Mouse (Mus musculus) intestine, postnatal 0 days (tissue): ENCODE measurements around the gene Aqr. TPM values are rescaled to one million over a fixed set of nuclear protein-coding genes. Genes with fewer than 3 reads are reported as not detected.

Experiments
- ATAC-seq: fragments of 200-750 bp; cut with Nextera tagmentation; 2 replicates; pipeline ENCODE4 v1.8.0; 2017; ENCODE audit warnings: mild to moderate bottlenecking, moderate TSS enrichment, moderate library complexity
- H3K27ac ChIP-seq: fragments of 300-500 bp; sonication (generic); 2 replicates; pipeline ENCODE4 v1.5.1; 2014; ENCODE audit warnings: mild to moderate bottlenecking, low read depth, low read length, moderate library complexity
- H3K27me3 ChIP-seq: fragments of 300-500 bp; sonication (generic); replicated peaks from 2 replicates; pipeline ENCODE4 v1.6.1; 2014; ENCODE audit warnings: low read length, mixed read lengths; ENCODE audit not compliant: control insufficient read depth, insufficient read depth
- H3K36me3 ChIP-seq: fragments of 300-500 bp; sonication (generic); 2 replicates; pipeline ENCODE4 v1.6.1; 2014; ENCODE audit warnings: mild to moderate bottlenecking, moderate library complexity; ENCODE audit not compliant: control insufficient read depth, insufficient read depth
- H3K4me1 ChIP-seq: fragments of 300-500 bp; sonication (generic); replicated peaks from 2 replicates; pipeline ENCODE4 v1.6.1; 2014; ENCODE audit warnings: antibody characterized with exemption, low read length, mixed read lengths; ENCODE audit not compliant: control insufficient read depth, insufficient read depth
- H3K4me2 ChIP-seq: fragments of 300-500 bp; sonication (generic); replicated peaks from 2 replicates; pipeline ENCODE4 v1.6.1; 2014; ENCODE audit warnings: low read depth, mild to moderate bottlenecking, moderate library complexity
- H3K4me3 ChIP-seq: fragments of 300-500 bp; sonication (generic); 2 replicates; pipeline ENCODE4 v1.5.1; 2014; ENCODE audit warnings: low read depth, low read length
- H3K9ac ChIP-seq: fragments of 300-500 bp; sonication (generic); 2 replicates; pipeline ENCODE4 v1.6.1; 2014; ENCODE audit warnings: mild to moderate bottlenecking, low read depth, low read length
- H3K9me3 ChIP-seq: fragments of 300-500 bp; sonication (generic); 2 replicates; pipeline ENCODE4 v1.6.1; 2016; ENCODE audit warnings: mixed run types; ENCODE audit not compliant: control insufficient read depth
- CTCF ChIP-seq: sonication (generic); IDR thresholded peaks from 2 replicates; pipeline ENCODE4 v1.5.1; 2016; ENCODE audit warnings: low read depth, mild to moderate bottlenecking, control low read depth, antibody characterized with exemption, moderate library complexity
- WGBS: fragments of 180-500 bp; shearing (Covaris S2); extraction: QIAGEN DNeasy Blood & Tissue Kit; methylation state at CpG from one replicate; pipeline ENCODE4 v1.1.7; 2014; 5-methylcytosine and 5-hydroxymethylcytosine counted together
- polyA plus RNA-seq: library from polyadenylated mRNA; unstranded; fragments of >200 nt; fragmentation: Nextera tagmentation; extraction: Ambion mirVana; gene quantifications from 2 replicates; pipeline ENCODE4 v1.2.1, GENCODE M21; 2015

Gene Aqr
- polyA plus RNA-seq, 1 experiment from 2014 or later = 26.7 TPM

DNA sequence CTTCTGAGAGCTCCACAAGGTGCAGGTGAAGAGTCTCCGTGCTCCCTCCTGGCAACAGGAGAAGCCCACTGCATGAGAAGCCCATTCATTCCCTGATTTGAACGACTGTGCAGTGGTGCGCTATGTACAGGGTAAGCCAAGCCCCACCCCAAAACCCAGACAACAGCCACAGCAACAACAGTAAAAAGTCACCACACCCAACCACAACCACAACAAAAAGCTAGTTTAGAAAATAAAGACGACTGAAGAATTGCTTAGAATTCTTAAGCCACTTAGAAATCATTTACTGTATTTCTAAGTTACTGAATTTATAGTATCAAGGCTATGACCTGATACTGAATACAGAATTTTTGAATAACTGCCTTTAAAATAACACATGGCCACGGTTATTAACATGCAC lies 41.9 kb downstream of the Aqr start:
- H3K4me3 ChIP-seq = no peak overlapping the region
- no peaks in the 10 kb centered on the region for H3K4me1 ChIP-seq
- no peak overlapping the region for H3K9ac ChIP-seq
- no peak overlapping the region for H3K4me2 ChIP-seq
- ATAC-seq = no peak
- no peaks in the 10 kb centered on the region for H3K9me3 ChIP-seq
- no peaks in the 10 kb centered on the region for H3K27me3 ChIP-seq
- no peak for TF ChIP-seq CTCF
- peaks cover 65% of the 10 kb centered on the region for H3K36me3 ChIP-seq
- H3K27ac ChIP-seq = no peak overlapping the region
- 92% methylated on average over 5 of the region's 5 CpGs for WGBS

DNA sequence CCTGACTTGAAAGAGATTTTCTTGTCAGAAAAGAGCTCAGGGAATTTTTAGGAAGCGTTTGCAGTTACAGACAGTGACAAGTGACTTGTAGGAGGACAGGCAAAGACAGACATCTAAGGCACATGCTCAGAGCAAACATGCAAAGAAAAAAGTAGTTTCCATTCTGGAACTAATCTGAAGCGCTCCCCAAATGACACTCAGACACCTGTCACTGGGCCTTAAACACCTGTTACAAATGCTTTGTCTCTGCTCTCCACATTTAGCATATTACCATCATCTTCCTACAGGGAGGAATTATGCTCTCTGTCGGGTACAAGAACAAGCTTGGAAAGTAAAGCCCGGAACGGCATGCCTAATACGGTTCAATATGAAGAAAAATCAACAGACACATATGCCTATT lies 43.0 kb downstream of the Aqr start:
- H3K27me3 ChIP-seq = no peaks in the 10 kb centered on the region
- WGBS = 96% methylated on average over 6 of the region's 6 CpGs
- H3K36me3 ChIP-seq = peaks cover 66% of the 10 kb centered on the region
- H3K4me2 ChIP-seq = no peak overlapping the region
- no peak overlapping the region for H3K4me3 ChIP-seq
- H3K4me1 ChIP-seq = no peaks in the 10 kb centered on the region
- ATAC-seq = no peak
- H3K27ac ChIP-seq = no peak overlapping the region
- H3K9me3 ChIP-seq = no peaks in the 10 kb centered on the region
- no peak for TF ChIP-seq CTCF
- H3K9ac ChIP-seq = no peak overlapping the region

DNA sequence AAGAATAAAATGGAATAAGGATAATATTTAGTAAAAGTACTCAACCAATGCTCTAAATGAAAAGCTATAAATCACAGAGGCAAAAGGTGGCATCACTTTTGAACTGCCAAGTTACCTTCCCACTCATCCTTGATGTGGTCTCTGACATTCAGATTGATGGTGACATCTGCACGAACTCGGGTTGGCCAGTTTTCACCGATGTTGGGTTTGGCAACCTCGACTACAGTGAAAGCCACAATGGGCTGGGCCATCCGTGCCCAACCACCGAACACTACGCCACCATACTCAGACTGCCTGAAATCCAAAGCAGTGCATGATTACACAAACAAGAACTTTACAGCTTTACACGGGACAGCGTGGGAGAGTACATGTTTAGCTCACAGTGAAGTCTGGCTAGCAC lies 50.1 kb downstream of the Aqr start:
- no peaks in the 10 kb centered on the region for H3K27me3 ChIP-seq
- no peaks in the 10 kb centered on the region for H3K4me1 ChIP-seq
- no peak overlapping the region for H3K27ac ChIP-seq
- no peak overlapping the region for H3K4me3 ChIP-seq
- peaks cover 78% of the 10 kb centered on the region for H3K36me3 ChIP-seq
- H3K9ac ChIP-seq = no peak overlapping the region
- ATAC-seq = no peak
- H3K4me2 ChIP-seq = no peak overlapping the region
- H3K9me3 ChIP-seq = no peaks in the 10 kb centered on the region
- 94% methylated on average over 9 of the region's 9 CpGs for WGBS
- no peak for TF ChIP-seq CTCF

DNA sequence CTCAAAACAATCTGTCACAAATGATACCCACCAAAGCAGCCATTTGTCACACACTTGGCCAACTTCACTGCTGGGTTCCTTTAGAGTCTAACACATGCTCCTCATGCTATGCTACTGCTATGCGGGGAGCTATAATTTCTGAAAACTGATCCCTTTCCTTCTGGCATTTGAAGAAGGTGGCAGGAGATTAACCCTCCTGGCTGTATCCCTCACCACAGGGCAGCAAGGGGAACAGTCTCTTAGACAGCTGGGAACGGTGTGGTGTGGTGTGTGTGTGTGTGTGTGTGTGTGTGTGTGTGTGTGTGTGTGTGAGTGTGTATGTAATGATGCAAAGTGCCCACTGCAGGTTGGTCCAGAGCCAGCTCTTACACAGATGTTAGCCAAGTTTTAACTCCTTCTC lies 51.0 kb downstream of the Aqr start:
- ATAC-seq = no peak
- Histone ChIP-seq H3K36me3 (peaks cover 70% of the 10 kb centered on the region), H3K9me3 (no peaks in the 10 kb centered on the region), H3K27ac (no peak overlapping the region), H3K4me1 (no peaks in the 10 kb centered on the region), H3K9ac (no peak overlapping the region), H3K4me2 (no peak overlapping the region), H3K4me3 (no peak overlapping the region), H3K27me3 (no peaks in the 10 kb centered on the region)
- no peak for TF ChIP-seq CTCF
- WGBS = 92% methylated on average over 2 of the region's 2 CpGs

DNA sequence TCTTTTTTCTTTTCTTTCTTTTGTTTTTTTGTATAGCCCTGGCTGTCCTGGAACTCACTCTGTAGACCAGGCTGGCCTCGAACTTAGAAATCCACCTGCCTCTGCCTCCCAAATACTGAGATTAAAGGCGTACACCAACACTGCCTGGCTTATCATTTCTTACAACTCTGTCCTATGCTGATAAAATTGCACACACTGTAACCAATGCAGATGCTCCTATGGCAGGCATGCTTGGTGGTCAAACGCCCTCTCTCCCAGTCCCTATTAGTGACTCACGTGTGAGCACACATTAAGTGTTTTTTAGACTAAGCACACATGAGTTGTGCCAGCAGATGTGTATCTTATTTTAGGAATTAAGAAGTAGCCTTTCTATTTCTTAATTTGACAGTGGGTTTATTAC lies 53.5 kb downstream of the Aqr start:
- no peak for TF ChIP-seq CTCF
- no peak overlapping the region for H3K27ac ChIP-seq
- peaks cover 60% of the 10 kb centered on the region for H3K36me3 ChIP-seq
- H3K27me3 ChIP-seq = no peaks in the 10 kb centered on the region
- no peaks in the 10 kb centered on the region for H3K4me1 ChIP-seq
- ATAC-seq = no peak
- H3K4me3 ChIP-seq = no peak overlapping the region
- H3K9me3 ChIP-seq = no peaks in the 10 kb centered on the region
- H3K9ac ChIP-seq = no peak overlapping the region
- 93% methylated on average over 4 of the region's 4 CpGs for WGBS
- H3K4me2 ChIP-seq = no peak overlapping the region

DNA sequence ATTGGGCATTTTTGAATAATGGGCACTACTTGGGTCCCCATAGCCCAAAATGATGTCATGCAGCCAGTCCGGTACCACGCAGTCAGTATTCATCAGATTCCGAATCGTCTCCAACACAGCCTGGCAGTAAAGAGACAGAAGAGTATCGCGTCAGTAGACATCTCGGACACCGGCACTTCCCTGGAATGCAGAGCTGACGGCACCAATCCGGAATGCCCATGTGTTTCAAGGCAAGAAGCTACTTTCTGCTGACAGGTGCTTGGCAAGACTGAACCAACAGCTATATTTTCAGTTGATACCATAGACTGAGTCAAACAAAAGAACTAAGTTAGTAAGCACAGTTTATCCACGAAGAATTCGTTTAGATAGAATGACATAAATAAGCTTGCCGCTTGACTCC lies 56.2 kb downstream of the Aqr start:
- Histone ChIP-seq H3K27me3 (no peaks in the 10 kb centered on the region), H3K4me3 (no peak overlapping the region), H3K4me1 (no peaks in the 10 kb centered on the region), H3K9ac (no peak overlapping the region), H3K27ac (no peak overlapping the region), H3K4me2 (no peak overlapping the region), H3K9me3 (no peaks in the 10 kb centered on the region), H3K36me3 (peaks cover 50% of the 10 kb centered on the region)
- WGBS = 95% methylated on average over 13 of the region's 13 CpGs
- TF ChIP-seq CTCF = no peak
- ATAC-seq = no peak

DNA sequence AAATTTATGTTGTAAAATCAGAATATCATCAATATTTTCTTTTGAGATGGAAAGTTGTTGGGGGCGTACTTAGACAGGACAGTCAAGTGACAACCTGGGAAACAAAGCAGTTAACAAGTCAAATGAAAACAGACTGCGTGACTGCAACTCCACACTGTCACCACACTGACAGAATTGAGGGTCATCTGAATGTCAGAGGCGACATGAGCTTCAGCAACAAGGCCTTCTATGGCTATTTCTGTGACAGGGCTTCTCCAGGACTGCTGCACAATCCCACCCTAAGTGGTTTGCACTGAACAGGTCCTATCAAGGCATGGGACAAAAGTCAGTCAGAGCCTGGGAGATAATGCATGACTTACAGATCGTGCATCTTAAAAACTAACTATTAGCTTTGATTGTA lies 63.5 kb downstream of the Aqr start:
- Histone ChIP-seq H3K4me3 (no peak overlapping the region), H3K9ac (no peak overlapping the region), H3K4me2 (no peak overlapping the region), H3K36me3 (peaks cover 69% of the 10 kb centered on the region), H3K27ac (no peak overlapping the region), H3K4me1 (no peaks in the 10 kb centered on the region), H3K27me3 (no peaks in the 10 kb centered on the region), H3K9me3 (no peaks in the 10 kb centered on the region)
- 95% methylated on average over 4 of the region's 4 CpGs for WGBS
- no peak for TF ChIP-seq CTCF
- ATAC-seq = no peak
